Mouse (Mus musculus) forebrain, embryonic 14.5 days (tissue): ENCODE data around the gene Tyw5. TPM values are rescaled to one million over a fixed set of nuclear protein-coding genes. Genes with fewer than 3 reads are reported as not detected.

Experiments
- ATAC-seq: fragments of 200-750 bp; cut with Nextera tagmentation; 2 replicates; pipeline ENCODE4 v1.8.0; 2017; ENCODE audit warnings: mild to moderate bottlenecking, moderate library complexity
- DNase-seq: peaks from one replicate; pipeline ENCODE4 v3.0.0-alpha.2; 2015; ENCODE audit warnings: low spot score
- H3K27ac ChIP-seq: fragments of 300-500 bp; sonication (generic); 2 replicates; pipeline ENCODE4 v1.5.1; 2014; ENCODE audit warnings: low read depth, mild to moderate bottlenecking, control low read depth, low read length, moderate library complexity
- H3K27me3 ChIP-seq: fragments of 300-500 bp; sonication (generic); replicated peaks from 2 replicates; pipeline ENCODE4 v1.6.1; 2014; ENCODE audit warnings: low read length, control low read depth, mixed read lengths; ENCODE audit not compliant: control insufficient read depth, insufficient read depth
- H3K36me3 ChIP-seq: fragments of 300-500 bp; sonication (generic); 2 replicates; pipeline ENCODE4 v1.6.1; 2014; ENCODE audit warnings: low read length, control low read depth; ENCODE audit not compliant: control insufficient read depth, insufficient read depth
- H3K4me1 ChIP-seq: fragments of 300-500 bp; sonication (generic); 2 replicates; pipeline ENCODE4 v1.6.1; 2014; ENCODE audit warnings: antibody characterized with exemption, low read length, control low read depth; ENCODE audit not compliant: control insufficient read depth, insufficient read depth
- H3K4me2 ChIP-seq: fragments of 300-500 bp; sonication (generic); 2 replicates; pipeline ENCODE4 v1.6.1; 2014; ENCODE audit warnings: mild to moderate bottlenecking, control low read depth, low read length
- H3K4me3 ChIP-seq: fragments of 300-500 bp; sonication (generic); 2 replicates; pipeline ENCODE4 v1.5.1; 2014; ENCODE audit warnings: low read depth, low read length, control low read depth
- H3K9ac ChIP-seq: fragments of 300-500 bp; sonication (generic); 2 replicates; pipeline ENCODE4 v1.6.1; 2014; ENCODE audit warnings: mild to moderate bottlenecking, low read length, control low read depth, moderate library complexity
- H3K9me3 ChIP-seq: fragments of 300-500 bp; sonication (generic); replicated peaks from 2 replicates; pipeline ENCODE4 v1.6.1; 2016; ENCODE audit warnings: low read length, control low read depth, mixed read lengths; ENCODE audit not compliant: control insufficient read depth
- WGBS: fragments of 180-500 bp; shearing (Covaris S2); extraction: QIAGEN DNeasy Blood & Tissue Kit; methylation state at CpG from one replicate; pipeline ENCODE4 v1.1.7; 2014; 5-methylcytosine and 5-hydroxymethylcytosine counted together
- polyA plus RNA-seq: library from polyadenylated mRNA; unstranded; fragments of >200 nt; fragmentation: Nextera tagmentation; extraction: Ambion mirVana; gene quantifications from 2 replicates; pipeline ENCODE4 v1.2.1, GENCODE M21; 2014

The Tyw5 gene
- polyA plus RNA-seq, 1 experiment from 2014 or later = 19.8 TPM

GRCm38 (mm10) chr1:57429786-57430483 is 23.0 kb upstream of the Tyw5 start:
- ATAC-seq = peak; percentile 26
- Histone ChIP-seq H3K36me3 (no peaks in the 10 kb centered on the region), H3K9me3 (no peaks in the 10 kb centered on the region), H3K27ac (no peak overlapping the region), H3K9ac (peak overlapping the region; percentile 14; the same call in 1 of the 2 replicates), H3K4me3 (no peak overlapping the region), H3K4me2 (peak overlapping the region; percentile 41), H3K27me3 (no peaks in the 10 kb centered on the region), H3K4me1 (peaks cover 15% of the 10 kb centered on the region; the same call in 1 of the 2 replicates)
- WGBS = 2% methylated on average over 12 of the region's 12 CpGs
- peak; percentile 78 for DNase-seq

- 34% methylated on average over 16 of the region's 16 CpGs for WGBS
- H3K4me3 ChIP-seq = 0 out of 2 replicates have a peak overlapping the region, but pooled peaks have one; percentile 5
- H3K9ac ChIP-seq = peak overlapping the region; percentile 40
- DNase-seq = peak; percentile 97
- ATAC-seq = peak; percentile 94
- peaks cover 15% of the 10 kb centered on the region; the same call in 1 of the 2 replicates for H3K4me1 ChIP-seq
- H3K27me3 ChIP-seq = no peaks in the 10 kb centered on the region
- H3K4me2 ChIP-seq = peak overlapping the region; percentile 41
- H3K27ac ChIP-seq = peak overlapping the region; percentile 33; the same call in 1 of the 2 replicates
- H3K36me3 ChIP-seq = no peaks in the 10 kb centered on the region
- H3K9me3 ChIP-seq = no peaks in the 10 kb centered on the region
Measured at GRCm38 (mm10) chr1:57428368-57429308, 21.7 kb upstream of the Tyw5 start.

- H3K9me3 ChIP-seq = no peaks in the 10 kb centered on the region
- H3K36me3 ChIP-seq = no peaks in the 10 kb centered on the region
- H3K27ac ChIP-seq = no peak overlapping the region
- no peaks in the 10 kb centered on the region for H3K27me3 ChIP-seq
- DNase-seq = peak; percentile 86
- 0 out of 2 replicates have a peak, but pooled peaks cover 3% of the 10 kb centered on the region for H3K4me1 ChIP-seq
- H3K4me2 ChIP-seq = no peak overlapping the region
- H3K9ac ChIP-seq = no peak overlapping the region
- 6% methylated on average over 1 of the region's 1 CpGs for WGBS
- no peak overlapping the region for H3K4me3 ChIP-seq
- peak; percentile 67; the same call in 1 of the 2 replicates for ATAC-seq
Measured at GRCm38 (mm10) chr1:57423696-57424095, 16.8 kb upstream of the Tyw5 start.

GRCm38 (mm10) chr1:57413397-57413796 is 6.5 kb upstream of the Tyw5 start:
- H3K27ac ChIP-seq = no peak overlapping the region
- WGBS = 78% methylated on average over 2 of the region's 2 CpGs
- peaks cover 37% of the 10 kb centered on the region for H3K36me3 ChIP-seq
- DNase-seq (no peak), ATAC-seq (no peak)
- H3K4me2 ChIP-seq = no peak overlapping the region
- H3K9me3 ChIP-seq = no peaks in the 10 kb centered on the region
- no peak overlapping the region for H3K9ac ChIP-seq
- H3K4me3 ChIP-seq = no peak overlapping the region
- no peaks in the 10 kb centered on the region for H3K27me3 ChIP-seq
- peaks cover 6% of the 10 kb centered on the region for H3K4me1 ChIP-seq

- Histone ChIP-seq H3K4me2 (no peak overlapping the region), H3K9me3 (no peaks in the 10 kb centered on the region), H3K4me1 (peaks cover 16% of the 10 kb centered on the region), H3K27ac (no peak overlapping the region), H3K9ac (no peak overlapping the region), H3K36me3 (peaks cover 24% of the 10 kb centered on the region), H3K4me3 (no peak overlapping the region), H3K27me3 (no peaks in the 10 kb centered on the region)
- 92% methylated on average over 2 of the region's 2 CpGs for WGBS
- no peak for ATAC-seq
- no peak for DNase-seq
Measured at GRCm38 (mm10) chr1:57408994-57409393, 2.1 kb upstream of the Tyw5 start.

- ATAC-seq (no peak), DNase-seq (no peak)
- Histone ChIP-seq H3K4me1 (no peaks in the 10 kb centered on the region), H3K4me2 (no peak overlapping the region), H3K27me3 (no peaks in the 10 kb centered on the region), H3K36me3 (peaks cover 18% of the 10 kb centered on the region; the same call in 1 of the 2 replicates), H3K27ac (no peak overlapping the region), H3K4me3 (no peak overlapping the region), H3K9ac (no peak overlapping the region), H3K9me3 (no peaks in the 10 kb centered on the region)
- WGBS = 82% methylated on average over 5 of the region's 5 CpGs
Measured at GRCm38 (mm10) chr1:57402116-57402515, 4.8 kb downstream of the Tyw5 start.

- DNase-seq (no peak), ATAC-seq (no peak)
- 86% methylated on average over 2 of the region's 2 CpGs for WGBS
- no peaks in the 10 kb centered on the region for H3K27me3 ChIP-seq
- no peak overlapping the region for H3K4me3 ChIP-seq
- H3K4me2 ChIP-seq = no peak overlapping the region
- no peaks in the 10 kb centered on the region for H3K4me1 ChIP-seq
- H3K9me3 ChIP-seq = no peaks in the 10 kb centered on the region
- H3K9ac ChIP-seq = no peak overlapping the region
- H3K36me3 ChIP-seq = peaks cover 25% of the 10 kb centered on the region
- no peak overlapping the region for H3K27ac ChIP-seq
Measured at GRCm38 (mm10) chr1:57400877-57401276, 6.0 kb downstream of the Tyw5 start.

GRCm38 (mm10) chr1:57400321-57400720 is 6.6 kb downstream of the Tyw5 start:
- Histone ChIP-seq H3K9me3 (no peaks in the 10 kb centered on the region), H3K36me3 (peaks cover 28% of the 10 kb centered on the region), H3K27me3 (no peaks in the 10 kb centered on the region), H3K9ac (no peak overlapping the region), H3K4me3 (no peak overlapping the region), H3K4me2 (no peak overlapping the region), H3K4me1 (no peaks in the 10 kb centered on the region), H3K27ac (no peak overlapping the region)
- ATAC-seq (no peak), DNase-seq (no peak)
- 92% methylated on average over 2 of the region's 2 CpGs for WGBS
